Mouse (Mus musculus) limb, embryonic 12.5 days (tissue): Measurements from ENCODE around the gene Acads. TPM values are rescaled to one million over a fixed set of nuclear protein-coding genes. Genes with fewer than 3 reads are reported as not detected.
A peak's percentile ranks its signal among the peaks of the same experiment; 100 is the strongest.

Experiments
- ATAC-seq: fragments of 200-750 bp; cut with Nextera tagmentation; 2 replicates; pipeline ENCODE4 v1.8.0; 2017; ENCODE audit warnings: low read depth, moderate TSS enrichment; ENCODE audit not compliant: insufficient number of reproducible peaks, insufficient read depth, low FRiP score, low TSS enrichment
- H3K27ac ChIP-seq: fragments of 300-500 bp; sonication (generic); 2 replicates; pipeline ENCODE4 v1.5.1; 2016; ENCODE audit warnings: mild to moderate bottlenecking, moderate library complexity
- H3K27me3 ChIP-seq: fragments of 300-500 bp; sonication (generic); 2 replicates; pipeline ENCODE4 v1.6.1; 2016; ENCODE audit warnings: mild to moderate bottlenecking, moderate library complexity
- H3K36me3 ChIP-seq: fragments of 300-500 bp; sonication (generic); 2 replicates; pipeline ENCODE4 v1.6.1; 2016; ENCODE audit warnings: mild to moderate bottlenecking, moderate library complexity
- H3K4me1 ChIP-seq: fragments of 300-500 bp; sonication (generic); replicated peaks from 2 replicates; pipeline ENCODE4 v1.6.1; 2016
- H3K4me2 ChIP-seq: fragments of 300-500 bp; sonication (generic); 2 replicates; pipeline ENCODE4 v1.6.1; 2016; ENCODE audit warnings: mild to moderate bottlenecking, moderate library complexity
- H3K4me3 ChIP-seq: fragments of 300-500 bp; sonication (generic); replicated peaks from 2 replicates; pipeline ENCODE4 v1.5.1; 2016; ENCODE audit warnings: mild to moderate bottlenecking
- H3K9ac ChIP-seq: fragments of 300-500 bp; sonication (generic); replicated peaks from 2 replicates; pipeline ENCODE4 v1.6.1; 2016; ENCODE audit warnings: mild to moderate bottlenecking, moderate library complexity
- H3K9me3 ChIP-seq: fragments of 300-500 bp; sonication (generic); 2 replicates; pipeline ENCODE4 v1.6.1; 2016; ENCODE audit warnings: mild to moderate bottlenecking, moderate library complexity
- WGBS: fragments of 180-500 bp; shearing (Covaris S2); methylation state at CpG from one replicate; pipeline ENCODE4 v1.1.7; 2016; 5-methylcytosine and 5-hydroxymethylcytosine counted together
- polyA plus RNA-seq: library from polyadenylated mRNA; unstranded; fragments of >200 nt; fragmentation: Nextera tagmentation; extraction: Ambion mirVana; gene quantifications from 2 replicates; pipeline ENCODE4 v1.2.1, GENCODE M21; 2016

The Acads gene
- polyA plus RNA-seq, 1 experiment from 2014 or later = 69.5 TPM

DNA sequence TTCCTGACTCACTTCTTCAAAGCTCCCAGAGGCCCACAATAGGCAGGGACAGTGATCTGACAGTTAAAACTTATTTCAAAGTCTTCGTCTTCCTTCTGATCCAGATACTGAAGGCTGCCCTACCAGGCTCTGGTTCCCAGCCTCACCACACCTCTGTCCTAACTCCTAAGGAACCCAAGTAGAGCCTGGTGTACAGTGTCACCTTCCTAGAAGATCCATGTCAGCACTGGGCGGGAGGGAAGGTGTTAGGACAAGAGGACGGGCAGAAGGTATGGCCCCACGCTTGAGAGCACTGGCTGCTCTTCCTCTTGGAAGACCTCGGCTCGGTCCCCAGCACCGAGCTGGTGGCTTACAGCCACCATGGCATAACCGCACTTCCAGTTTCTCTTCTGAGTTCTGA lies 29.2 kb upstream of the Acads start:
- Histone ChIP-seq H3K27ac (no peak overlapping the region), H3K9ac (no peak overlapping the region), H3K4me3 (no peak overlapping the region), H3K27me3 (no peaks in the 10 kb centered on the region), H3K4me1 (peaks cover 17% of the 10 kb centered on the region), H3K9me3 (no peaks in the 10 kb centered on the region), H3K36me3 (peaks cover 81% of the 10 kb centered on the region), H3K4me2 (no peak overlapping the region)
- ATAC-seq = no peak
- 90% methylated on average over 8 of the region's 8 CpGs for whole genome bisulfite sequencing

DNA sequence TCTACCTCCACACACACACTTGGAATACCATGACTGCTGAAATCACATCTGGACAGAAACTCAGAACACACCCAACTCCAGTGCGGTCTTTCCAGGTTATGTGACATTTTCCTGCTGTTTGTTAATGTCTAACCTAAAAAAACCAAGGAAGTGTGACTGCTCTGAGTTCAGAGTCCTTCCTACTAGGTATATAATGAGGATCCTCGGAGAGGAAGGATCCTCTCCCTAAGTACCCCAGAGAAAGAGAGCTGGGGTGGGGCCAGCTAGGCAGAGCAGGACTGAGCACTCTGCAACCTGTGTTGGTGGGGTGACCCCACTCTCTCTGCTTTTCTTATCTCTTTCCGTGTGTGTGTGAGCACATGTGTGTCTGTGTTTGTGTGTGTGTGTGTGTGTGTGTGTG lies 28.2 kb upstream of the Acads start:
- no peak overlapping the region for H3K27ac ChIP-seq
- no peak overlapping the region for H3K9ac ChIP-seq
- H3K36me3 ChIP-seq = peaks cover 91% of the 10 kb centered on the region
- no peak overlapping the region for H3K4me3 ChIP-seq
- 79% methylated on average over 3 of the region's 3 CpGs for WGBS
- H3K27me3 ChIP-seq = no peaks in the 10 kb centered on the region
- no peaks in the 10 kb centered on the region for H3K9me3 ChIP-seq
- ATAC-seq = no peak
- peaks cover 7% of the 10 kb centered on the region for H3K4me1 ChIP-seq
- no peak overlapping the region for H3K4me2 ChIP-seq

DNA sequence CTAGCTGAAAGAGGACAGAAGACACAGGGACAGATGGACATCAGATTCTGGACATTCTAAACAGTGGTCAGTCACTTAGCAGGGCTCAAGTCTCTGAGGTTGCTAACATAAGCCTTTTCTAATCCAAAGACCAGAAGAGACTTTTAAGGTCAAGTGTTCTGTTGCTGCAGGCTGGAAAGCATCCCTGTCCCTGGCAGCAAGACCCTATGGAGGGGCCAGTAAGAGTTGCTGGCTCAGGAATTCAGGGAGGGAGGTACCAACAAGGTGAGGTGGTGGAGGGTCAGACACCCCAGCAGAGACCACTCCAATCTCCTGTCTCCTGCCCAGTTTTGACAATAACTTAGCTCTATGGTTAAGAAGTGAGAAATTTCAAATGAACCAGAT lies 27.6 kb upstream of the Acads start:
- ATAC-seq = no peak
- Histone ChIP-seq H3K27me3 (no peaks in the 10 kb centered on the region), H3K4me1 (peaks cover 3% of the 10 kb centered on the region; the same call in 1 of the 2 replicates), H3K4me3 (no peak overlapping the region), H3K9ac (no peak overlapping the region), H3K36me3 (peaks cover 91% of the 10 kb centered on the region), H3K4me2 (no peak overlapping the region), H3K27ac (no peak overlapping the region), H3K9me3 (no peaks in the 10 kb centered on the region)

DNA sequence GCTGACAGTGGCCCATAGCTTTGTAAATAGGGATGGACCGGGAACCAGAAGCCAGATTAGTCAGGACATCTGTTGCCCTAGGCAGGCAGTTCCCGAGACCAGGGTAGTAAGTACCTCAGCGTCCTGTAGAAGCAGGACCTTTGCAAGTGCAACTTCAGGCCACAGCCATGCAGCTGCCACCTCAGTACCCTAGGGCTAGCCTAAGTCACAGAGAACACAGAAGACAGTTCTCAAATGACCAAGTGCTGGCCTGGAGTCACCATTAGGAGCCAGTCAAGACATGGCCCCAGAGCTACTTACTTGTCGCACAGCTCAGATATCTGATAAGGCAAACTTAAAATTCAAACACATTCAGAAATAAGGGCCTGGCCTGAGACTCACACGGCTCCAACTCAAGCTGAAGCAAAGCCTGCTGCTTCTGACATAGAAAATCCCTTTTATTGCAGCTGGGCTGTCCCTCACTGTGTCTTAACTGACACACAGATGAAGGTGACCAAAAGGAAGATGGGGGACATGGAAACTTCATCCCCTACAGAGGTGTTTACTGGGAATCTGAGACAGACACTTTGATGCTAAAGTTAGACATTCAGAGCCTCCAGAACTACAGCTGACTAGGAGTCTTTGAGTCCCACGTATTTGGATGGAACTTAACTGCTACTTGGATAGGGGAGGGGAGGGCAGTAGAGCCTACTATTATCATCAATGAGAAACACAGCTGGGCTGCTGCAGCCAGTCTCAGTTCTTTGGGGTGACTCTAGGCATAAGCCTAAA lies 27.0 kb upstream of the Acads start:
- H3K9ac ChIP-seq = no peak overlapping the region
- peaks cover 85% of the 10 kb centered on the region for H3K36me3 ChIP-seq
- no peaks in the 10 kb centered on the region for H3K9me3 ChIP-seq
- no peak for ATAC-seq
- H3K27ac ChIP-seq = no peak overlapping the region
- H3K4me3 ChIP-seq = no peak overlapping the region
- H3K4me1 ChIP-seq = no peaks in the 10 kb centered on the region
- H3K4me2 ChIP-seq = no peak overlapping the region
- no peaks in the 10 kb centered on the region for H3K27me3 ChIP-seq
- WGBS = 83% methylated on average over 6 of the region's 6 CpGs

DNA sequence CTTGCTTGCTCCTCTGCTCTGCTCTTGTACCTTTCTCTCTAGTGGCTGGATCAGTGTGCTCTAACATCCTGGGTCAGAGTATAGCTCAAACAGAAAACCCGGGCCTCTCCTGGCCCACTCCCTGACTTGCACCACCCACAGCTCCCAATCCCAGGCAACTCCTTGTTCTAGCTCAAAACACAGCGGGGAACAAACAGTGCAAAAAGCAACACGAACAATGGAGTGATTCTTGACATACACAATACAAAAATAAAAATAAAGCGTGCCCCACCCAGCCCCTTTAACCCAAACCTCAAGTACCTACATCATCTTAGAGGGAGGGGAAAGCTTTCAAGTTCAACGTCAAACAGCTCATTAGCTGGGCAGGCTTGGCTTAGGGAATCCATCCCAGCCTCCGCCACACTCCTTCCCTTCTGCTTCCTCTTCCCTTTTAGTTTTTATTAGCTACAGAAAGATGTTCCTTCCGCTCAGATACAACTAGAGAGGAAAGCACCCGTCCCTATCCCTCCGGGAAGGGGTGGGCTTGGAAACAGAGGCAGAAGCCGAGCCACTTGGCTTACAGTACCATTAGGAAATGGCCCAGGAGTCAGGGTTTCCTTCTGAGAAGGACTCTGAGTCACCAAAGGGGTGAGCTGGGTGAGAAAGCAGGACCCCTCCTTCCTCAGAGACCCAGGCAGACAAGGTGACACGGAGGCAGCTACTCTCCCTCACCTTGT lies 26.3 kb upstream of the Acads start:
- WGBS = 82% methylated on average over 11 of the region's 11 CpGs
- Histone ChIP-seq H3K4me1 (no peaks in the 10 kb centered on the region), H3K36me3 (peaks cover 78% of the 10 kb centered on the region), H3K9me3 (no peaks in the 10 kb centered on the region), H3K27me3 (no peaks in the 10 kb centered on the region), H3K4me3 (no peak overlapping the region), H3K4me2 (no peak overlapping the region), H3K27ac (no peak overlapping the region), H3K9ac (no peak overlapping the region)
- ATAC-seq = no peak

DNA sequence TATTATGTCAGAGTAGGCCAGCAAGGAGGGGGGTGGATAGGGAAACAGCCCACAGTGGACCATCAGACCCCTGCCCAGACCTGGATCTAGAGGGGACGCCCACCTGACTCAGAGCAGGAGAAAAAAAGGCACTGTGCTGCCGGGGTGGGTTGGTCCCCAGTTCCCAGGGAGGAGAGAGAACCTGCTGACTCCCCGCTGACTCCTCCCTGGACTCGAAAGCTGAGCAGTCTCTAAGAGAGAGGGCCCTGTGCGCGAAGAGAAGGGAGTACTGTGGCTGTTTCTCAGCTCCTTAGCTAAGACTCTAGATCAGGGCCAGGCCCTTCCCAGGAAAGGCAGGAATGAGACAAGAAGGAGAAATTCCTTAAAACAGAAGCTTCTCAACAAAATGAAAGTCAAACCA lies 25.3 kb upstream of the Acads start:
- WGBS = 76% methylated on average over 6 of the region's 6 CpGs
- no peak overlapping the region for H3K27ac ChIP-seq

DNA sequence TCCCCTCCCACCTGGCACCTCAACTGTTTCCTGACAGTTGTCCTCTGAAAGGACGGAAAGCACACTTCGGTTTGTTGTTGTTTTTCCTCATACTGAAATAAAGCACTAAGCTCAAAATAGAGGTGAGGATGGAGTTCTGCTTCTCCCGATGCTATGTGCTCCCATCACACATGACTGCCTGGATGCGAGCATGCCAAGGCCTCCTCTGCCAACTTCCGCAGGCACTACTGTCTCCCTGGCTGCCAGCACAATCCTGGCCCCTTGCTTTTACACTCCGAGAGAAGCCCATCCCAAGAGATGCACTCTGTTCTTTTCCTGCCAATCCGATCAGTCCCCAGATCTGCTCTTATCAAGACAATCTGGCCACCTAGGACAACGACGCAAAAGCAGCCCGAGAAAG lies 24.4 kb upstream of the Acads start:
- H3K9ac ChIP-seq = no peak overlapping the region
- no peak for ATAC-seq
- no peaks in the 10 kb centered on the region for H3K27me3 ChIP-seq
- WGBS = 80% methylated on average over 10 of the region's 10 CpGs
- peaks cover 61% of the 10 kb centered on the region for H3K36me3 ChIP-seq
- H3K4me1 ChIP-seq = peaks cover 4% of the 10 kb centered on the region; the same call in 1 of the 2 replicates
- H3K4me3 ChIP-seq = no peak overlapping the region
- H3K9me3 ChIP-seq = no peaks in the 10 kb centered on the region
- H3K4me2 ChIP-seq = no peak overlapping the region
- H3K27ac ChIP-seq = no peak overlapping the region

More for the DNA sequence above, 25.3 kb upstream of the Acads start:
- Histone ChIP-seq H3K27me3 (no peaks in the 10 kb centered on the region), H3K4me2 (no peak overlapping the region), H3K4me3 (no peak overlapping the region), H3K4me1 (no peaks in the 10 kb centered on the region), H3K9me3 (no peaks in the 10 kb centered on the region), H3K36me3 (peaks cover 69% of the 10 kb centered on the region), H3K9ac (no peak overlapping the region)
- ATAC-seq = no peak

DNA sequence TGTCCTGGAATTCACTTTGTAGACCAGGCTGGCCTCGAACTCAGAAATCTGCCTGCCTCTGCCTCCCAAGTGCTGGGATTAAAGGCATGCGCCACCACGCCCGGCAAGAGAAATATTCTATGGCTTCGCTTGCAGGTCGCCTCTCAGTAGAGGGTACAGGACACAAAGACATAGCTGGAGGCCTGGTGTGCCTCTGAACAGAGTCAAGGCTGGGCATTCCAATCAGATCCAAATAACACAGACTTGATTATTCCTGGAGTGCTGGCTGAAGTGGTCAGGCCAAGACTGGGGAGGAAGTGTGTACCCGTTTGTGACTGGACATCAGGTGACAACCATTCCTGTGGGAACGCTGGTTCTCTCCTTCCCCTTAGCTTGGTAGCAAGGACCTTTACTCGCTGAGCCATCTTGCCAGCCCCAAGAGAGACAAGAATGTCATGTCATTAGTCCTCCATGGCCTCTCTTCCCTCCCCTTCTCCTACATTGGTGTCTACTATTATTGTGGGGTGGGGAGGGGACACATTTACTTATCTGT lies 23.1 kb upstream of the Acads start:
- WGBS = 91% methylated on average over 9 of the region's 9 CpGs
- H3K27me3 ChIP-seq = no peaks in the 10 kb centered on the region
- no peak overlapping the region for H3K9ac ChIP-seq
- H3K9me3 ChIP-seq = no peaks in the 10 kb centered on the region
- no peak overlapping the region for H3K27ac ChIP-seq
- no peak overlapping the region for H3K4me2 ChIP-seq
- H3K4me1 ChIP-seq = peaks cover 4% of the 10 kb centered on the region; the same call in 1 of the 2 replicates
- H3K4me3 ChIP-seq = no peak overlapping the region
- peaks cover 48% of the 10 kb centered on the region for H3K36me3 ChIP-seq
- ATAC-seq = no peak

DNA sequence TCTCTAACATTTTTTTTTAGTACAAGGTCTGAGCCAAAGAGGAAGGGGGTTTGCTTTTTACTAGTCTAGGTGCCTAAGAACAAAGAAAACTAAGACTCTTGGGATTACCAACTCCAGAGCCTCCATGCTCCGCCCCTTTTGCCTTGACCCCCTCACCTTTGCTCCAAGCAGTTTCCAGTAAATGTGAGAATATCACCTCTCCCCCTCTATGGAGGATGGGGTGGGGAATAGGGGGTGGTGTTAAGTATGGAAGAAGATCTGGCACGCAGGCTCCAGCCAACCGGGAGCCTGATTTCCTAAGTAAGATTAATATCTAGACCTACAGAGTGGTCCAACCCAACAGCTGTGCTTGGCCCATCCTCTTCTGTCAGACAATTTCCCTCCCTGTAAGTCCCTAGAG lies 21.6 kb upstream of the Acads start:
- WGBS = 53% methylated on average over 3 of the region's 3 CpGs
- no peak overlapping the region for H3K27ac ChIP-seq
- peaks cover 4% of the 10 kb centered on the region; the same call in 1 of the 2 replicates for H3K4me1 ChIP-seq
- no peak for ATAC-seq
- no peak overlapping the region for H3K9ac ChIP-seq
- H3K9me3 ChIP-seq = no peaks in the 10 kb centered on the region
- H3K27me3 ChIP-seq = no peaks in the 10 kb centered on the region
- H3K4me3 ChIP-seq = no peak overlapping the region
- H3K36me3 ChIP-seq = peaks cover 33% of the 10 kb centered on the region
- no peak overlapping the region for H3K4me2 ChIP-seq

DNA sequence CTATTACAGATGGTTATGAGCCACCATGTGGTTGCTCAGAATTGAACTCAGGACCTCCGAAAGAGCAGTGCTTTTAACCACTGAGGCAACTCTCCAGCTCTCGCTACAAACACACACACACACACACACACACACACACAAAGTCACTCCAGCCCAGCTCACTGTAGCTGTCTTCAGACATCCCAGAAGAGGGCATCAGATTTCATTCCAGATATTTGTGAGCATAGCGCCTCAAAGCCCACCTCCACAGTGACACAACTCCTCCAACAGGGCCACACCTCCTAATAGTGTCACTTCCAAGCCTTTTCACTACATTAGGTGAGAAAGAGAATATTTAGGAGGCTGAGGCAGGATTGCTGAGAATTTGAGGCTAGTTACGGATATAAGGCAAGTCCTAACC lies 20.0 kb upstream of the Acads start:
- Histone ChIP-seq H3K36me3 (peaks cover 17% of the 10 kb centered on the region), H3K9me3 (no peaks in the 10 kb centered on the region), H3K4me1 (peaks cover 4% of the 10 kb centered on the region; the same call in 1 of the 2 replicates), H3K27ac (no peak overlapping the region), H3K4me2 (no peak overlapping the region), H3K4me3 (no peak overlapping the region), H3K27me3 (no peaks in the 10 kb centered on the region), H3K9ac (no peak overlapping the region)
- ATAC-seq = no peak
- WGBS = 62% methylated on average over 4 of the region's 4 CpGs

DNA sequence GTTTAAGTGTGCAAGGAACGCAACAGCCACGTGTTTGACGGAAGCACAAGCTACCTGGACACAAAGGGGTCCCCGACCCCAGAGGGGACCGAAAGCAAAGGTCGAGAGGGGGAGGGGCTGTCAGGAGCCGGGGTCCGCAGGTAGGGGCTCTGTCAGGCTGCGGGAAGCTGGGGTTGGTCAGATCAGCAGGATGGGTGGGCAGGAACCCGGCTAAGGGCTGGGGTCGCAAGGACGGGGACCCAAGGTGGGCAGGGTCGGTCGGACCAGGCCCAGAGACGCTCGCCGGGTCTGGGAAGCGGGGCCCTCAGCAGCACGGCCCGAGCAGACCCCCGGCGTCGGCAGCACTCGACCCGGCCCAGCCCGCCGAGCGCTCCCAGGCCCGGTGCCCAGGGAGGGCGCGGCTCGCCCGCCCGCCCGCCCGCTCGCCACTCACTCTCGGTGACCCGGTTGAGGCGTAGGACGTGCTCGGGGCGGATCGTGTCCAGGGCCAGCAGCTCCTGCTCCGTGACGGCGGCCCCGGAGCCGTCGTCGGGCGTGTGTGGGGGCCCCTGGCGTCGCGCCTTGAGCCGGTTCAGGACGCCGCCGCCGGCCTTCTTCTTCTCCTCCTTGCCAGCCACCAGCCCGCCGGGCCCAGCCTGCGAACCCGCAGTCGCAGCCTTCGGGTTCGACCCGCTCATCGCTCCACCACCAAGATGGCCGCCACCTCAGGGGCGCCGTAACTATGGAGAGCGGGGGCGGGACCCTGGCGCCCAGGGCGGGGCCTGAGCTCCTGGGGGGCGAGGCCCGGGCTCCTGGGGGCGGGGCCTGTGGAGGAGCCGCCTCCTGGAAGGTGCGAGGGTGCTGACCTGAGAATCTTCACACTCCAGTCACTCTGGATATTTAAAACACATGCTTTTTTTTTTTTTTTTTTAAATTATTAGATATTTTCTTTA lies 15.4 kb upstream of the Acads start, which contains the start of gene Unc119b:
Unc119b (minus strand) TSS at position 742 of the 932 bp plus-strand sequence.
- Histone ChIP-seq H3K9me3 (no peaks in the 10 kb centered on the region), H3K4me1 (peaks cover 21% of the 10 kb centered on the region), H3K27ac (peak within 1 kb of the TSS; percentile 59), H3K4me3 (peak within 1 kb of the TSS; percentile 97), H3K36me3 (peaks cover 27% of the 10 kb centered on the region), H3K4me2 (peak within 1 kb of the TSS; percentile 88), H3K9ac (peak within 1 kb of the TSS; percentile 88), H3K27me3 (no peaks in the 10 kb centered on the region)
- WGBS = under 1% methylated on average over 62 of the region's 81 CpGs
- peak; percentile 85 for ATAC-seq
